Mouse (Mus musculus) E14TG2a.4 (cell line): ENCODE results near the gene Itpr3.
A peak's percentile ranks its signal among the peaks of the same experiment; 100 is the strongest.

Experiments
- H3K27me3 ChIP-seq: 2 replicates; pipeline ENCODE4 v1.6.1; 2014; ENCODE audit warnings: low read length, control low read depth; ENCODE audit not compliant: insufficient read depth
- H3K36me3 ChIP-seq: 2 replicates; pipeline ENCODE4 v1.6.1; 2014; ENCODE audit warnings: low read length, control low read depth; ENCODE audit not compliant: insufficient read depth
- H3K4me1 ChIP-seq: replicated peaks from 2 replicates; pipeline ENCODE4 v1.6.1; 2014; ENCODE audit warnings: low read depth, low read length, control low read depth
- H3K4me3 ChIP-seq: replicated peaks from 2 replicates; pipeline ENCODE4 v1.5.1; 2014; ENCODE audit warnings: mild to moderate bottlenecking, low read length
- H3K9me3 ChIP-seq: 2 replicates; pipeline ENCODE4 v1.6.1; 2014; ENCODE audit warnings: low read length, control low read depth
- CTCF ChIP-seq: conservative IDR thresholded peaks from 2 replicates; pipeline ENCODE4 v1.5.1; 2014; ENCODE audit warnings: low read length
- NANOG ChIP-seq: IDR thresholded peaks from 2 replicates; pipeline ENCODE4 v1.6.1; 2014; ENCODE audit warnings: borderline replicate concordance, low read length, mixed read lengths
- POU5F1 ChIP-seq: IDR thresholded peaks from 2 replicates; pipeline ENCODE4 v1.6.1; 2014; ENCODE audit warnings: low read length, borderline replicate concordance

Gene Itpr3

DNA sequence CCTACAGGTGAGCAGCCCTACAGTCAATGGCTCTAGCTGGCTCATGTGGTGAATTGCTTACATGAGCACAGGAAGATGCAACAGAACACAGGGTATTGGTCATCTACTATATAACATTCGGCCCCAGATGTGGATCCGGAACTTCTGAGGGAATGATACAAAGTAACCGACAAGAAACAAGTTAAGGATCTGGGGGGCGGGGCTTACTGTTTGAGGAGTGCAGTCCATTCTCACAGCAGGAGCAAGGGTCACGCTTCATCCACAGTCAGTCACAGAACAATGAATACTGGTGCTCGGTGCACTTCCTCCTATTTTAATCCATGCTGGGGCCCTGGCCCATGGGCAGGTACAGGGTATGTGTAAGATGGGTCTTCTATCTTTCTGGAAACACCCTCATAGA is 50.8 kb downstream of the Itpr3 start:
- Histone ChIP-seq H3K9me3 (no peaks in the 10 kb centered on the region), H3K36me3 (peaks cover 87% of the 10 kb centered on the region), H3K4me1 (peaks cover 56% of the 10 kb centered on the region), H3K27me3 (no peaks in the 10 kb centered on the region), H3K4me3 (no peak overlapping the region)
- TF ChIP-seq POU5F1 = no peak
- no peak for TF ChIP-seq CTCF

DNA sequence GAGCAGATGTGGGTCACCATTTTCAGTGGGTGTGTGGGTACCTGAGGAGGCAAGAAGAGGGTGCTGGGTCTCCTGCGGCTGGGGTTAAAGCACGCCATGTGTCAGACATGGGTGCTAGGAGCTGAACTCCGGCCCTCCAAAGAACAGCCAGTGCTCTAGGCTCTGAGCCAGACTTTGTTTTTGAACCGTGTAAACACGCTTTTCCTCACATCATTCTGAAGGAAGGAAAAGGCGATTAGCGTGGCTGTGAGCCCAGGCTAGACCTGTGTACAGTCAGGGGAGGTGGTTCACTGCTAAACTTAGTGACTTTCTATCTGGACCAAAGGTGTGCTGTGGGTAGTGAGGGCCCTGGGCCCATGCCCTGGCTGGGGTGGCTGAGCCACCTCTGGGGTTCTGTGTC is 53.0 kb downstream of the Itpr3 start:
- Histone ChIP-seq H3K36me3 (peaks cover 88% of the 10 kb centered on the region), H3K9me3 (no peaks in the 10 kb centered on the region), H3K4me3 (no peak overlapping the region), H3K4me1 (peaks cover 56% of the 10 kb centered on the region), H3K27me3 (no peaks in the 10 kb centered on the region)
- TF ChIP-seq CTCF (no peak), NANOG (no peak), POU5F1 (no peak)

DNA sequence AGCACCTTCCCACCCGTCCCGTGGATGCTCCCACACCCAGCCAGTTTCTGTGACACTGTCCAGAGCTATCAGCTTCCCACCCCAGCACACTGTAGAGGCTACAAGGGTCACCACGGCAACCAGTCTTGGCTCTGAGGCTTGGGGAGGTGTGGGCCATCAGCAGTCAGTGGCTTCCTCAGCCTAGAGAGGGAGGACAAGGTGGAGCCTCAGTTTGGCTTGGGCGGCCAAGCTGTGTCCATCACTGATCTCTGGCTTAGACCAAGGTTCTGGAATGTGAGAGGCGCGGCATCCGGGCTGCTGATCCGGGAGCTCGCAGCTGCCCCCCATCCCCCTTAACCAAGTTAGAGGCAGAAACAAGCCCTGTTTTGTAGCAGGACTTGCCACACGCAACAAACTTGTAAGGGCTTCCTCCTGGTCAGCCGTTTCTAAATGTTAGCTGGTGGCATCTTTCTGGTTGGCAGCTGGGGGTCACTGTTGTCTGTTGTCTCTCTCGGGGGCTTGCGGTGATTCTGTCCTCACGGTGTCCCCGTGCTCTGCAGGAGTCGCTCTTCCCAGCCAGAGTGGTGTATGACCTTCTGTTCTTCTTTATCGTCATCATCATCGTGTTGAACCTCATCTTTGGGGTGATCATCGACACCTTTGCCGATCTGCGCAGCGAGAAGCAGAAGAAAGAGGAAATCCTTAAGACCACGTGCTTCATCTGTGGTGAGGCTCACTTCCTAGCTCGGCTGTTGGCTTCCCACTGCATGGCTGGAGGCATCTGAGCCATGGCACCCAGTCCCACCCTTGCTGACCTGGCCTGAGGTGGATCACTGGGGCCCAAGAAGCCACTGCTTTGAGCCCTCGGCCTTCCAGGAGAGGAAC is 61.8 kb downstream of the Itpr3 start:
- TF ChIP-seq CTCF = no peak
- no peak for TF ChIP-seq POU5F1
- TF ChIP-seq NANOG = no peak
- Histone ChIP-seq H3K36me3 (peaks cover 97% of the 10 kb centered on the region), H3K4me3 (no peak overlapping the region), H3K27me3 (no peaks in the 10 kb centered on the region), H3K9me3 (no peaks in the 10 kb centered on the region), H3K4me1 (peaks cover 81% of the 10 kb centered on the region)

DNA sequence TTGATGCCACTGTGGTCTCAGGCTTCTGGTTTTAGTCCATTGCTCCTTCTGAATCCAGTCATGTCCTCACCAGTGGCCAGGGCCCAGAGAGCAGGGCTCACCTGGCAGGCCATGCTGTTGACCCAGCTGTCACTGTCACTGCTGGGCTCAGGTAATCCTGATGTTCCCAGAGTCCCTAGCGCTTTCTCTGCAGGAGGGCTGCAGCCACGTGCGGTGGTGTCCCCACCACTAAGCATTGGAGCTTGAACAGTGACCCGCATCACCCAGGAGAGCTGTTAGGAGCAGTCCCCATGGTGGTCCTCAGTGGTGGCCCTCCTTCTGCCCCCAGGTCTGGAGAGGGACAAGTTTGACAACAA is 62.4 kb downstream of the Itpr3 start:
- Histone ChIP-seq H3K4me1 (peaks cover 81% of the 10 kb centered on the region), H3K9me3 (no peaks in the 10 kb centered on the region), H3K27me3 (no peaks in the 10 kb centered on the region), H3K4me3 (no peak overlapping the region), H3K36me3 (peaks cover 97% of the 10 kb centered on the region)
- TF ChIP-seq CTCF (no peak), NANOG (no peak), POU5F1 (no peak)

- no peaks in the 10 kb centered on the region for H3K9me3 ChIP-seq
- no peak overlapping the region for H3K4me3 ChIP-seq
- TF ChIP-seq CTCF = no peak
- no peak for TF ChIP-seq POU5F1
- TF ChIP-seq NANOG = no peak
- peaks cover 81% of the 10 kb centered on the region for H3K4me1 ChIP-seq
- no peaks in the 10 kb centered on the region for H3K27me3 ChIP-seq
- H3K36me3 ChIP-seq = peaks cover 97% of the 10 kb centered on the region
Measured at GRCm38 (mm10) chr17:27119954-27120353, 62.9 kb downstream of the Itpr3 start.

DNA sequence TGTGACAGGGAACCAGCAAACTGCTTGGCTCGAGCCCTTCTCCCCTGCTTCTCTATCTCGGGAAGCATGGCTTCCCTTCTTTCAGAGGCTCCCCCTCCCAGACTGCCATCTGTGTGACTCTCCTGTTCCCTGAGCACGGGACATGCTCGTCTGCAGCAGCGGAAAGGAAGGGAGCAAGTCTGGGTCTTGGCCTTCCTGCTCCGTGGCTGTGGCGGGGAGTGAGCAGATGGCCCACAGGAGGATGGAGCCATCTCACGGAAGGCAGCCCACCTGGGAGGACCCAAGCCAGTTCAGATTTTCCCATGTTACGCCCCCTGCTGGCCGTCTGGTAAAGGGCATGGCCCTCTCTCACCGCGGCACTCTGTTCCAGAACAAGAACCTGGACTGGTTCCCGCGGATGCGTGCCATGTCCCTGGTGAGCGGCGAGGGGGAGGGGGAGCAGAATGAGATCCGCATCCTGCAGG is 63.5 kb downstream of the Itpr3 start:
- TF ChIP-seq POU5F1 = no peak
- TF ChIP-seq NANOG = no peak
- TF ChIP-seq CTCF = peak; percentile 90
- no peaks in the 10 kb centered on the region for H3K9me3 ChIP-seq

GRCm38 (mm10) chr17:27121266-27121665 is 64.2 kb downstream of the Itpr3 start:
- peak overlapping the region; percentile 45 for H3K4me3 ChIP-seq
- H3K27me3 ChIP-seq = no peaks in the 10 kb centered on the region
- H3K36me3 ChIP-seq = peaks cover 98% of the 10 kb centered on the region
- TF ChIP-seq NANOG (no peak), POU5F1 (no peak), CTCF (no peak)
- peaks cover 80% of the 10 kb centered on the region for H3K4me1 ChIP-seq
- no peaks in the 10 kb centered on the region for H3K9me3 ChIP-seq

More for the DNA sequence above, 63.5 kb downstream of the Itpr3 start:
- Histone ChIP-seq H3K4me3 (peak overlapping the region; percentile 45), H3K36me3 (peaks cover 98% of the 10 kb centered on the region), H3K27me3 (no peaks in the 10 kb centered on the region), H3K4me1 (peaks cover 80% of the 10 kb centered on the region)

GRCm38 (mm10) chr17:27121781-27122180 is 64.7 kb downstream of the Itpr3 start:
- Histone ChIP-seq H3K4me3 (0 out of 2 replicates have a peak overlapping the region, but pooled peaks have one; percentile 45), H3K27me3 (no peaks in the 10 kb centered on the region), H3K36me3 (peaks cover 97% of the 10 kb centered on the region), H3K4me1 (peaks cover 80% of the 10 kb centered on the region), H3K9me3 (no peaks in the 10 kb centered on the region)
- no peak for TF ChIP-seq CTCF
- TF ChIP-seq NANOG = no peak

DNA sequence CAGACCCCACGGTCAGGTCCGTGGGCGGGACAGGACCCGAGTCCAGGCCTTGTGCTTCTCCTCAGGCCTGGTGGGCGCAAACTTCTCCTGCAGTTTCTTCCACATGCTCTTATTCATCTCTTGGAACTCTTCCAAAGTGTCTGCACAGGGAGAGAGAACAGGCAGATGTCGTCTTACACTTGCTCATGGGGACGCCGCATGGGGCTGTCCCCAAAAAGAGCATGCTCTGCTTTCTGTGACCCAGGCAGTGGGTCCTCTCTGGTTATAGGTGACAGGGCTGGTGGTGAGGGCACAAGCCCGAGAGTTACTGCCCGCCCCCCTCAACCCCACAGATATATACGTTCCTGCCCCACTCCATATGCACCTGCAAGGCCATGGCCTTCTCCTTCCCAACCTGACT is 65.6 kb downstream of the Itpr3 start:
- TF ChIP-seq NANOG (no peak), CTCF (no peak)
- peaks cover 96% of the 10 kb centered on the region for H3K36me3 ChIP-seq

More for the DNA sequence above, 65.6 kb downstream of the Itpr3 start:
- Histone ChIP-seq H3K9me3 (no peaks in the 10 kb centered on the region), H3K4me1 (peaks cover 81% of the 10 kb centered on the region), H3K27me3 (no peaks in the 10 kb centered on the region), H3K4me3 (no peak overlapping the region)
